Mouse (Mus musculus): Measurements from ENCODE around the gene Gpx5.
A peak's percentile ranks its signal among the peaks of the same experiment; 100 is the strongest.

The Gpx5 gene

GRCm38 (mm10) chr13:21292631-21293030, at the start of gene Gpx5:
Gene Gpx5 (minus strand): TSS chr13:21292731.
- DNase-seq (ENCODE audit: low read depth), result no peak

- DNase-seq (ENCODE audit: low read depth), result no peak
Measured at GRCm38 (mm10) chr13:21327424-21327823, 34.9 kb upstream of the Gpx5 start.

GRCm38 (mm10) chr13:21326657-21327211, 34.2 kb upstream of the Gpx5 start:
- DNase-seq (ENCODE audit: low read depth), result peak; percentile 60

- peak; percentile 33 for DNase-seq (ENCODE audit: low read depth)
Measured at GRCm38 (mm10) chr13:21326191-21326590, 33.7 kb upstream of the Gpx5 start.

GRCm38 (mm10) chr13:21323405-21323804, 30.9 kb upstream of the Gpx5 start:
- no peak for DNase-seq (ENCODE audit: low read depth)

GRCm38 (mm10) chr13:21322509-21323375, 30.2 kb upstream of the Gpx5 start:
- no peak for DNase-seq (ENCODE audit: low read depth)

- DNase-seq (ENCODE audit: low read depth), result no peak
Measured at GRCm38 (mm10) chr13:21321890-21322494, 29.5 kb upstream of the Gpx5 start.

- DNase-seq (ENCODE audit: low read depth), result no peak
Measured at GRCm38 (mm10) chr13:21320262-21320661, 27.7 kb upstream of the Gpx5 start.

- no peak for DNase-seq (ENCODE audit: low read depth)
Measured at GRCm38 (mm10) chr13:21313903-21314302, 21.4 kb upstream of the Gpx5 start.

- no peak for DNase-seq (ENCODE audit: low read depth)
Measured at GRCm38 (mm10) chr13:21312854-21313253, 20.3 kb upstream of the Gpx5 start.

GRCm38 (mm10) chr13:21311926-21312325, 19.4 kb upstream of the Gpx5 start, which contains the start of gene Gpx6:
Gene Gpx6 (plus strand): TSS chr13:21312125.
- no peak for DNase-seq (ENCODE audit: low read depth)

- no peak for DNase-seq (ENCODE audit: low read depth)
Measured at GRCm38 (mm10) chr13:21309788-21310187, 17.3 kb upstream of the Gpx5 start.

GRCm38 (mm10) chr13:21304483-21305066, 12.0 kb upstream of the Gpx5 start:
- DNase-seq (ENCODE audit: low read depth), result no peak

GRCm38 (mm10) chr13:21298557-21298956, 6.0 kb upstream of the Gpx5 start:
- DNase-seq (ENCODE audit: low read depth), result no peak

GRCm38 (mm10) chr13:21279559-21279958, 13.0 kb downstream of the Gpx5 start:
- peak; percentile 84 for DNase-seq (ENCODE audit: low read depth)

GRCm38 (mm10) chr13:21279076-21279475, 13.5 kb downstream of the Gpx5 start:
- no peak for DNase-seq (ENCODE audit: low read depth)

- DNase-seq (ENCODE audit: low read depth), result no peak
Measured at GRCm38 (mm10) chr13:21276551-21276950, 16.0 kb downstream of the Gpx5 start.

GRCm38 (mm10) chr13:21275815-21276550, 16.5 kb downstream of the Gpx5 start:
- DNase-seq (ENCODE audit: low read depth), result peak; percentile 55

- DNase-seq (ENCODE audit: low read depth), result peak; percentile 45
Measured at GRCm38 (mm10) chr13:21275021-21275814, 17.3 kb downstream of the Gpx5 start.

- DNase-seq (ENCODE audit: low read depth), result no peak
Measured at GRCm38 (mm10) chr13:21268262-21268661, 24.3 kb downstream of the Gpx5 start.

GRCm38 (mm10) chr13:21267541-21267940, 25.0 kb downstream of the Gpx5 start:
- DNase-seq (ENCODE audit: low read depth), result no peak
